Mouse (Mus musculus): ENCODE measurements at regions not wholly inside any gene's neighbourhood (a gene's known extent, or its start where the extent isn't known, plus 50 kb on each side); places are given as distances from the start of the nearest gene placed in this dataset.

DNA sequence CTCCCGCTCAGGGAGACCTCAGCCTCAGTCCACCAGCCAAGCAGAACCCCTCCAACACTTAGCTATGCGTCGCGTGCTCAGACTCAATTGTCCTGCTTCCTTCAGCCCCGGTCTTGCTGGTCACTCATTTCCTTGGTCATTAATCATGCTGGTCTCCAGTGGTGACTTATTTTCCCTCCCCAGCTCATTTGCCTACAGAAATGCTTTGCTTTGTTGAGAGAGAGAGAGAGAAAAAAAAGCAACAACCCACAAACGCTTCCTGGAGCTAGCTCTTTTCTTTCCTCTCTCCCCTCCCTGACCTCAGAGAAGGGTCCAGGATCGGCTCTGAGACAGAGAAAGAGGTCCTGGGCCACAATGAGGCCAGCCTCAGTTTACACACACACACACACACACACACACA, 102.5 kb upstream of the Unc5b start:
- no peak overlapping the region for H3K27ac ChIP-seq (replicated peaks; ENCODE audit: low read depth, low read length)
- H3K27me3 ChIP-seq (ENCODE audit: control insufficient read depth, insufficient read depth, low read length): no peaks in the 10 kb centered on the region
- DNase-seq (no peak), ATAC-seq (ENCODE audit: low FRiP score, low TSS enrichment) (no peak)
- no peak overlapping the region for H3K4me2 ChIP-seq (ENCODE audit: low read length)
- peaks cover 41% of the 10 kb centered on the region for H3K4me1 ChIP-seq (ENCODE audit: control insufficient read depth, insufficient read depth, low read length)
- WGBS: 19% methylated on average over 7 of the region's 7 CpGs
- H3K9ac ChIP-seq (replicated peaks; ENCODE audit: low read length): no peak overlapping the region
- H3K36me3 ChIP-seq (ENCODE audit: control insufficient read depth, insufficient read depth, low read length): no peaks in the 10 kb centered on the region
- H3K4me3 ChIP-seq (replicated peaks; ENCODE audit: low read depth, low read length): no peak overlapping the region
- H3K9me3 ChIP-seq (ENCODE audit: control insufficient read depth, low read length): no peaks in the 10 kb centered on the region

DNA sequence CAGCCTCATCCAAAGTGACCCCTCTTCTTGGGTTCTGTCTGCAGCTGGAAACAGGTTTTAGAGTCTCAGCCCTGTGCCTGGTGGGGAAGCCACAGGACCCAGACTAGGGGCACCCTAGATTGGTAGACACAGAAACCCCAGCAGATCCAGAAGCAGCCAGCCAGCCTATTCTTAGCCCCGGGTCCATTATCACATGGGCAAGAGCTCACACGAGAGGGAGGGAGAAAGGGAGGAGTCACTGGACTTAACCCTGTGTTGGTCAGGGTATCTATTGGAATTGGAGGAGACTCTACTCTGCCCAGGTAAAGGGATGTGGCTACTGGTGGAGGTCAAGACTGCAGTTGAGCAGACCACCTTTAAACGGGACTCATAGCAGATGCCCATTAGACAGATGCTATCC, 101.5 kb upstream of the Unc5b start:
- Histone ChIP-seq H3K36me3 (ENCODE audit: control insufficient read depth, insufficient read depth, low read length) (no peaks in the 10 kb centered on the region), H3K9ac (replicated peaks; ENCODE audit: low read length) (no peak overlapping the region), H3K27me3 (ENCODE audit: control insufficient read depth, insufficient read depth, low read length) (0 out of 2 replicates have a peak, but pooled peaks cover 4% of the 10 kb centered on the region), H3K27ac (replicated peaks; ENCODE audit: low read depth, low read length) (no peak overlapping the region), H3K9me3 (ENCODE audit: control insufficient read depth, low read length) (no peaks in the 10 kb centered on the region), H3K4me2 (ENCODE audit: low read length) (no peak overlapping the region), H3K4me1 (ENCODE audit: control insufficient read depth, insufficient read depth, low read length) (peaks cover 39% of the 10 kb centered on the region), H3K4me3 (replicated peaks; ENCODE audit: low read depth, low read length) (no peak overlapping the region)
- 30% methylated on average over 3 of the region's 3 CpGs for WGBS
- DNase-seq: no peak
- no peak for ATAC-seq (ENCODE audit: low FRiP score, low TSS enrichment)

DNA sequence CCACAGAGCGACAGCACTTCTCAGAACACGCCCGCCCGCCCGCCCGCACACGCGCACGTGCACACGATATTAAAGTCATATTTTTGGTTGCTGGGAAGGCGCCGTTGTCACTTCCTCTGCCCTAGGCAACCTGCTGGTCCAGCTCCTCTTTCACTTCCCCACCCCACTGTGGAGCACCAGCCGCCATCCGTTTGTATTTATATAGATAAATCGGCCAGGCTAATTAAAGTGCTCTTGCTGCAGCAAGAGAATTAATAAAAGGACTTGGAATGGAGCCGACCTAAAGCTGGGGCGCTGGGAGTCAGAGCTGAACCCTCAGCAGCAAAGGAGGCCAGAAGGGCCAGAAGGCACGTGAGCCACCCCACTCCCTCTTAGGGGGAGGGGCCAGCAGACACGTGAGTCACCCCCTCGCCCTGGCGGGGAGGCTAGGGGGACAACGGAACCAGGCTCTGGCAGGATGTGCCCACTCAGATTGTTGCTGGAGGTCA, 100.6 kb upstream of the Unc5b start:
- 55% methylated on average over 22 of the region's 22 CpGs for WGBS

DNA sequence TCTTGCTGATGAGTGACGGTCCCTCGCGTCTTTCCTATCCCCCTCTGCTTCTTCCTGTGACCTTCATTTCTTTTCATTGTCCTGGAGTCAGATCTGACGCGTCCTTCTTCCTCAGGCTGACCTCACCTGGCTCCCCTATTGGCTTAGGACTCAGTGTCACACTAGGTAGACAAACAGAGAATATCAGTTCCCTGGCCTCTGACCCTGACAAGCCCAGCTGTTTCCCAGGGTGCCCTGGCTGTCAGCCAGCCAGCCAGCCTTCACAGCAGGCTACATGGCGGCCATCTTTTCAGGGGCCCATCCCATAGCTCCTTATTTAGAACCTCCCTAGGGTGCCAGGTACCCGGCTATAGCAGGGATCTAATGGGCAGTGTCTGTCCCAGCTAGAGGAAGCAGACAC, 97.3 kb upstream of the Unc5b start:
- H3K36me3 ChIP-seq (ENCODE audit: control insufficient read depth, insufficient read depth, low read length): no peaks in the 10 kb centered on the region
- no peak overlapping the region for H3K4me3 ChIP-seq (replicated peaks; ENCODE audit: low read depth, low read length)
- no peak overlapping the region for H3K9ac ChIP-seq (replicated peaks; ENCODE audit: low read length)
- 0 out of 2 replicates have a peak, but pooled peaks cover 9% of the 10 kb centered on the region for H3K4me1 ChIP-seq (ENCODE audit: control insufficient read depth, insufficient read depth, low read length)
- no peak overlapping the region for H3K27ac ChIP-seq (replicated peaks; ENCODE audit: low read depth, low read length)
- 80% methylated on average over 7 of the region's 7 CpGs for WGBS
- H3K4me2 ChIP-seq (ENCODE audit: low read length): no peak overlapping the region
- no peaks in the 10 kb centered on the region for H3K9me3 ChIP-seq (ENCODE audit: control insufficient read depth, low read length)
- DNase-seq: no peak
- H3K27me3 ChIP-seq (ENCODE audit: control insufficient read depth, insufficient read depth, low read length): 0 out of 2 replicates have a peak, but pooled peaks cover 7% of the 10 kb centered on the region
- no peak for ATAC-seq (ENCODE audit: low FRiP score, low TSS enrichment)

More for the DNA sequence above, 100.6 kb upstream of the Unc5b start:
- Histone ChIP-seq H3K27me3 (ENCODE audit: control insufficient read depth, insufficient read depth, low read length) (0 out of 2 replicates have a peak, but pooled peaks cover 4% of the 10 kb centered on the region), H3K27ac (replicated peaks; ENCODE audit: low read depth, low read length) (no peak overlapping the region), H3K4me1 (ENCODE audit: control insufficient read depth, insufficient read depth, low read length) (peaks cover 31% of the 10 kb centered on the region), H3K9me3 (ENCODE audit: control insufficient read depth, low read length) (no peaks in the 10 kb centered on the region), H3K9ac (replicated peaks; ENCODE audit: low read length) (no peak overlapping the region), H3K4me2 (ENCODE audit: low read length) (no peak overlapping the region), H3K4me3 (replicated peaks; ENCODE audit: low read depth, low read length) (no peak overlapping the region), H3K36me3 (ENCODE audit: control insufficient read depth, insufficient read depth, low read length) (no peaks in the 10 kb centered on the region)
- no peak for DNase-seq
- ATAC-seq (ENCODE audit: low FRiP score, low TSS enrichment): no peak

GRCm38 (mm10) chr10:60928164-60928563, 96.8 kb upstream of the Unc5b start:
- no peak overlapping the region for H3K27ac ChIP-seq (replicated peaks; ENCODE audit: low read depth, low read length)
- H3K9ac ChIP-seq (replicated peaks; ENCODE audit: low read length): no peak overlapping the region
- H3K27me3 ChIP-seq (ENCODE audit: control insufficient read depth, insufficient read depth, low read length): 0 out of 2 replicates have a peak, but pooled peaks cover 7% of the 10 kb centered on the region
- H3K4me2 ChIP-seq (ENCODE audit: low read length): no peak overlapping the region
- no peak for ATAC-seq (ENCODE audit: low FRiP score, low TSS enrichment)
- 79% methylated on average over 8 of the region's 8 CpGs for WGBS
- no peak overlapping the region for H3K4me3 ChIP-seq (replicated peaks; ENCODE audit: low read depth, low read length)
- H3K9me3 ChIP-seq (ENCODE audit: control insufficient read depth, low read length): no peaks in the 10 kb centered on the region
- no peaks in the 10 kb centered on the region for H3K36me3 ChIP-seq (ENCODE audit: control insufficient read depth, insufficient read depth, low read length)
- 0 out of 2 replicates have a peak, but pooled peaks cover 9% of the 10 kb centered on the region for H3K4me1 ChIP-seq (ENCODE audit: control insufficient read depth, insufficient read depth, low read length)
- no peak for DNase-seq

DNA sequence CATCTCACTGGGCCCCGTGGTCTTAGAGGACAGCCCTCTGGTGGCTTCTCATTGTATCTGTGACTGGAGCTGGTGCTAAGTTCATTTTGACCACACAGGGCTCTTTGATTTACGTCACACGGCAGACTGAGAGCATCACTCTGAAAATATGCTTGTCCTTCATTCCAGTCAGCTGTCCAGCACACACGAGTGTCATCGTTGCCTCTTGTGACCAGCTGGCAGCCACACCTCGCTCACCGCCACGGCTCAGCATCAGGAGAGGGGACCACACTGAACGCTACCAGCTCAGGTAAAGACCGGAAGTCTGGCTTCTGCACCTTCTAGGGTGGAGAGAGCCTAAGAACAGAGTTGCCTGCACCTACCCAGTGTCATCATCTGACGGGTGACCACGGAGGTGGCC, 95.3 kb upstream of the Unc5b start:
- Histone ChIP-seq H3K27me3 (ENCODE audit: control insufficient read depth, insufficient read depth, low read length) (0 out of 2 replicates have a peak, but pooled peaks cover 12% of the 10 kb centered on the region), H3K9ac (replicated peaks; ENCODE audit: low read length) (no peak overlapping the region), H3K36me3 (ENCODE audit: control insufficient read depth, insufficient read depth, low read length) (no peaks in the 10 kb centered on the region), H3K4me3 (replicated peaks; ENCODE audit: low read depth, low read length) (no peak overlapping the region), H3K27ac (replicated peaks; ENCODE audit: low read depth, low read length) (no peak overlapping the region), H3K4me2 (ENCODE audit: low read length) (no peak overlapping the region), H3K9me3 (ENCODE audit: control insufficient read depth, low read length) (no peaks in the 10 kb centered on the region), H3K4me1 (ENCODE audit: control insufficient read depth, insufficient read depth, low read length) (peaks cover 10% of the 10 kb centered on the region; the same call in 1 of the 2 replicates)
- no peak for ATAC-seq (ENCODE audit: low FRiP score, low TSS enrichment)
- 86% methylated on average over 12 of the region's 12 CpGs for WGBS
- DNase-seq: no peak

- Histone ChIP-seq H3K4me1 (ENCODE audit: control insufficient read depth, insufficient read depth, low read length) (peaks cover 10% of the 10 kb centered on the region; the same call in 1 of the 2 replicates), H3K27me3 (ENCODE audit: control insufficient read depth, insufficient read depth, low read length) (0 out of 2 replicates have a peak, but pooled peaks cover 12% of the 10 kb centered on the region), H3K9me3 (ENCODE audit: control insufficient read depth, low read length) (no peaks in the 10 kb centered on the region), H3K4me3 (replicated peaks; ENCODE audit: low read depth, low read length) (no peak overlapping the region), H3K27ac (replicated peaks; ENCODE audit: low read depth, low read length) (no peak overlapping the region), H3K36me3 (ENCODE audit: control insufficient read depth, insufficient read depth, low read length) (no peaks in the 10 kb centered on the region), H3K9ac (replicated peaks; ENCODE audit: low read length) (no peak overlapping the region), H3K4me2 (ENCODE audit: low read length) (no peak overlapping the region)
- WGBS: 88% methylated on average over 2 of the region's 2 CpGs
- DNase-seq: no peak
- no peak for ATAC-seq (ENCODE audit: low FRiP score, low TSS enrichment)
Measured at GRCm38 (mm10) chr10:60925644-60926043, 94.3 kb upstream of the Unc5b start.

DNA sequence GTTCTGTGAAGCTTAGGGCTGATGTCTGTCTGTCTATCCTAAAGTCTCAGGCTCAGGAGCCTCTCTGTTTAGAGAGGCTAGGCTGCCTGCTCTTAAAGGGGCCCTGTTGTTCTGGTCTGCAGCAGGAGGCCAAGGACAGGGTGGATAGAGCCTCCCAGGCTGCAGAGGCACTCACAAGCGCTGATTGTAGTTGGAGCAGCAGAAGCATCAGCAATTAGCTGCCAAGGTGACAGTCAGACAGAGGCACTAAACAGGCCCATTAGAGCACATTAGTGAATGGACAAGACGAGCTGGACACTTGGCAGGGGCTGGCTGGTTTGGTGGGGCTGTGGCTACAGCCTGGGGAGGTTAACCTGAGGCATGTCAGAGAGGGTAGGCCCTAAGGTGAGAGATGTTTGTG, 93.8 kb upstream of the Unc5b start:
- Histone ChIP-seq H3K4me2 (ENCODE audit: low read length) (no peak overlapping the region), H3K36me3 (ENCODE audit: control insufficient read depth, insufficient read depth, low read length) (no peaks in the 10 kb centered on the region), H3K27ac (replicated peaks; ENCODE audit: low read depth, low read length) (no peak overlapping the region), H3K9me3 (ENCODE audit: control insufficient read depth, low read length) (no peaks in the 10 kb centered on the region), H3K4me1 (ENCODE audit: control insufficient read depth, insufficient read depth, low read length) (peaks cover 10% of the 10 kb centered on the region; the same call in 1 of the 2 replicates), H3K27me3 (ENCODE audit: control insufficient read depth, insufficient read depth, low read length) (0 out of 2 replicates have a peak, but pooled peaks cover 12% of the 10 kb centered on the region), H3K4me3 (replicated peaks; ENCODE audit: low read depth, low read length) (no peak overlapping the region), H3K9ac (replicated peaks; ENCODE audit: low read length) (no peak overlapping the region)
- 46% methylated on average over 2 of the region's 2 CpGs for WGBS
- ATAC-seq (ENCODE audit: low FRiP score, low TSS enrichment): no peak
- DNase-seq: no peak

DNA sequence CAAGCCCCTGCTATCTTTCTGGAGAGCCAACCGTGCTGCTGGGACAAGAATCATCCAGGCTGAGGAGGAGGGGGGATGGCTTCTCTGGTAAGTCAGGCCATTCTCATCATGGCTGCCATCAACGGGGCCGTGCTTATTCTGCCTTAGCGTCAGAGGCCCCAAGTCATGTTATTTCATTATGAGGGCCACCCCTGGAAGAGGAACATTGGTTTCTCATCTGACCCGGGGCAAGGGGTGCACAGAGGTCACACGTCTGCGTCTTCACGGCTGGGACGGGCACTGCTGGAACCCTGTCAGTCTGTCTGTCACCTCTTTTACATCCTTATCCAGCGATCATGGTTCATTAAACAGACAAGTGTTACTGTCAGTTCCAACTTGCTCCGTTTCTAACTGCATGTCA, 92.4 kb upstream of the Unc5b start:
- H3K27ac ChIP-seq (replicated peaks; ENCODE audit: low read depth, low read length): no peak overlapping the region

More for the DNA sequence above, 92.4 kb upstream of the Unc5b start:
- H3K4me3 ChIP-seq (replicated peaks; ENCODE audit: low read depth, low read length): no peak overlapping the region
- H3K9me3 ChIP-seq (ENCODE audit: control insufficient read depth, low read length): no peaks in the 10 kb centered on the region
- no peak overlapping the region for H3K4me2 ChIP-seq (ENCODE audit: low read length)
- H3K36me3 ChIP-seq (ENCODE audit: control insufficient read depth, insufficient read depth, low read length): no peaks in the 10 kb centered on the region
- H3K27me3 ChIP-seq (ENCODE audit: control insufficient read depth, insufficient read depth, low read length): 0 out of 2 replicates have a peak, but pooled peaks cover 15% of the 10 kb centered on the region
- no peak for ATAC-seq (ENCODE audit: low FRiP score, low TSS enrichment)
- 9% methylated on average over 11 of the region's 11 CpGs for WGBS
- no peak overlapping the region for H3K9ac ChIP-seq (replicated peaks; ENCODE audit: low read length)
- H3K4me1 ChIP-seq (ENCODE audit: control insufficient read depth, insufficient read depth, low read length): peaks cover 6% of the 10 kb centered on the region; the same call in 1 of the 2 replicates
- no peak for DNase-seq
